Mouse (Mus musculus): ENCODE measurements around the gene Gm10721.
"Not testable (repeated sequence)": the region's sequence is repeated elsewhere in the genome, so short reads cannot be mapped to it uniquely, and the experiment has no call there.

The Gm10721 gene

GRCm38 (mm10) chr9:3012733-3013279, at the start of gene Gm10721:
Gene Gm10721 (plus strand): TSS chr9:3013140.
- DNase-seq (ENCODE audit: low spot score) = not testable (repeated sequence)

DNA sequence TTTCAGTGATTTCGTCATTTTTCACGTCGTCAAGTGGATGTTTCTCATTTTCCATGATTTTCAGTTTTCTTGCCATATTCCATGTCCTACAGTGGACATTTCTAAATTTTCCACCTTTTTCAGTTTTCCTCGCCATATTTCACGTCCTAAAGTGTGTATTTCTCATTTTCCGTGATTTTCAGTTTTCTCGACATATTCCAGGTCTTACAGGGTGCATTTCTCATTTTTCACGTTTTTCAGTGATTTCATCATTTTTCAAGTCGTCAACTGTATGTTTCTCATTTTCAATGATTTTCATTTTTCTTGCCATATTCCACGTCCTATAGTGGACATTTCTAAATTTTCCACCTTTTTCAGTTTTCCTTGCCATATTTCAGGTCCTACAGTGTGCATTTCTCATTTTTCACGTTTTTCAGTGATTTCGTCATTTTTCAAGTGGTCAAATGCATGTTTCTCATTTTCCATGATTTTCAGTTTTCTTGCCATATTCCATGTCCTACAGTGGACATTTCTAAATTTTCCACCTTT, 12.4 kb upstream of the Gm10721 start, which contains the start of gene Gm10722:
Gene Gm10722 (plus strand): TSS at position 478 of the 528 bp plus-strand sequence.
- not testable (repeated sequence) for DNase-seq (ENCODE audit: low spot score)

DNA sequence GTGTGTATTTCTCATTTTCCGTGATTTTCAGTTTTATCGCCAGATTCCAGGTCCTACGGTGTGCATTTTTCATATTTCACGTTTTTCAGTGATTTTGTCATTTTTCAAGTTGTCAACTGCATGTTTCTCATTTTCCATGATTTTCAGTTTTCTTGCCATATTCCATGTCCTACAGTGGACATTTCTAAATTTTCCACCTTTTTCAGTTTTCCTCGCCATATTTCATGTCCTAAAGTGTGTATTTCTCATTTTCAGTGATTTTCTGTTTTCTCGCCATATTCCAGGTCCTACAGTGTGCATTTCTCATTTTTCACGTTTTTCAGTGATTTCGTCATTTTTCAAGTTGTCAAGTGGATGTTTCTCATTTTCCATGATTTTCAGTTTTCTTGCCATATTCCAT, 11.9 kb upstream of the Gm10721 start:
- DNase-seq (ENCODE audit: low spot score) = not testable (repeated sequence)

GRCm38 (mm10) chr9:3001948-3002659, 10.8 kb upstream of the Gm10721 start:
- peak; percentile 100 for DNase-seq (ENCODE audit: low spot score)

DNA sequence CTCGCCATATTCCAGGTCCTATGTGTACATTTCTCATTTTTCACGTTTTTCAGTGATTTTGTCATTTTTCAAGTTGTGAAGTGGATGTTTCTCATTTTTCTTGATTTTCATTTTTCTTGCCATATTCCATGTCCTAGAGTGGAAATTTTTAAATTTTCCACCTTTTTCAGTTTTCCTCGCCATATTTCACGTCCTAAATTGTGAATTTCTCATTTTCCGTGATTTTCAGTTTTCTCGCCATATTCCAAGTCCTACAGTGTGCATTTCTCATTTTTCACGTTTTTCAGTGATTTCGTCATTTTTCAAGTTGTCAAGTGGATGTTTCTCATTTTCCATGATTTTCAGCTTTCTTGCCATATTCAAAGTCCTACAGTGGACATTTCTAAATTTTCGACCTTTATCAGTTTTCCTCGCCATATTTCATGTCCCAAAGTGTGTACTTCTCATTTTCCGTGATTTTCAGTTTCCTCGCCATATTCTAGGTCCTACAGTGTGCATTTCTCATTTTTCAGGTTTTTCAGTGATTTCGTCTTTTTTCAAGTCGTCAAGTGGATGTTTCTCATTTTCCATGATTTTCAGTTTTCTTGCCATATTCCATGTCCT, 10.0 kb upstream of the Gm10721 start, which contains the start of gene Gm11168:
Gene Gm11168 (plus strand): TSS at position 553 of the 603 bp plus-strand sequence.
- not testable (repeated sequence) for DNase-seq (ENCODE audit: low spot score)

DNA sequence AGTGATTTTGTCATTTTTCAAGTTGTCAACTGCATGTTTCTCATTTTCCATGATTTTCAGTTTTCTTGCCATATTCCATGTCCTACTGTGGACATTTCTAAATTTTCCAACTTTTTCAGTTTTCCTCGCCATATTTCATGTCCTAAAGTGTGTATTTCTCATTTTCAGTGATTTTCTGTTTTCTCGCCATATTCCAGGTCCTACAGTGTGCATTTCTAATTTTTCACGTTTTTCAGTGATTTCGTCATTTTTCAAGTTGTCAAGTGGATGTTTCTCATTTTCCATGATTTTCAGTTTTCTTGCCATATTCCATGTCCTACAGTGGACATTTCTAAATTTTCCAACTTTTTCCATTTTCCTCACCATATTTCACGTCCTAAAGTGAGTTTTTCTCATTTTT, 6.8 kb upstream of the Gm10721 start:
- DNase-seq (ENCODE audit: low spot score) = not testable (repeated sequence)

- peak; percentile 79 for DNase-seq (ENCODE audit: low spot score)
These were observed 6.3 kb upstream of the Gm10721 start for GRCm38 (mm10) chr9:3006636-3007035.

DNA sequence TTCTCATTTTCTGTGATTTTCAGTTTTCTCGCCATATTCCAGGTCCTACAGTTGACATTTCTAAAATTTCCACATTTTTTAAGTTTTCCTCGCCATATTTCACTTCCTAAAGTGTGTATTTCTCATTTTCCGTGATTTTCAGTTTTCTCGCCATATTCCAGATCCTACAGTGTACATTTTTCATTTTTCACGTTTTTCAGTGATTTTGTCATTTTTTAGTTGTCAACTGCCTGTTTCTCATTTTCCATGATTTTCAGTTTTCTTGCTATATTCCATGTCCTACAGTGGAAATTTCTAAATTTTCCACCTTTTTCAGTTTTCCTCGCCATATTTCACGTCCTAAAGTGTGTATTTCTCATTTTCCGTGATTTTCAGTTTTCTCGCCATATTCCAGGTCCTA, 5.7 kb upstream of the Gm10721 start:
- not testable (repeated sequence) for DNase-seq (ENCODE audit: low spot score)

DNA sequence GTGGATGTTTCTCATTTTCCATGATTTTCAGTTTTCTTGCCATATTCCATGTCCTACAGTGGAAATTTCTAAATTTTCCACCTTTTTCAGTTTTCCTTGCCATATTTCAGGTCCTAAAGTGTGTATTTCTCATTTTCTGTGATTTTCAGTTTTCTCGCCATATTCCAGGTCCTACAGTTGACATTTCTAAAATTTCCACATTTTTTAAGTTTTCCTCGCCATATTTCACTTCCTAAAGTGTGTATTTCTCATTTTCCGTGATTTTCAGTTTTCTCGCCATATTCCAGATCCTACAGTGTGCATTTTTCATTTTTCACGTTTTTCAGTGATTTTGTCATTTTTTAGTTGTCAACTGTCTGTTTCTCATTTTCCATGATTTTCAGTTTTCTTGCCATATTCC, 3.6 kb upstream of the Gm10721 start:
- not testable (repeated sequence) for DNase-seq (ENCODE audit: low spot score)

DNA sequence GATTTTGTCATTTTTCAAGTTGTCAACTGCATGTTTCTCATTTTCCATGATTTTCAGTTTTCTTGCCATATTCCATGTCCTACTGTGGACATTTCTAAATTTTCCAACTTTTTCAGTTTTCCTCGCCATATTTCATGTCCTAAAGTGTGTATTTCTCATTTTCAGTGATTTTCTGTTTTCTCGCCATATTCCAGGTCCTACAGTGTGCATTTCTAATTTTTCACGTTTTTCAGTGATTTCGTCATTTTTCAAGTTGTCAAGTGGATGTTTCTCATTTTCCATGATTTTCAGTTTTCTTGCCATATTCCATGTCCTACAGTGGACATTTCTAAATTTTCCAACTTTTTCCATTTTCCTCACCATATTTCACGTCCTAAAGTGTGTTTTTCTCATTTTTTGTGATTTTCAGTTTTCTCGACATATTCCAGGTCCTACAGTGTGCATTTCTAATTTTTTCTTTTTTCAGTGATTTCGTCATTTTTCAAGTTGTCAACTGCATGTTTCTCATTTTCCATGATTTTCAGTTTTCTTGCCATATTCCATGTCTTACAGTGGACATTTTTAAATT, 802 bp upstream of the Gm10721 start:
- not testable (repeated sequence) for DNase-seq (ENCODE audit: low spot score)

DNA sequence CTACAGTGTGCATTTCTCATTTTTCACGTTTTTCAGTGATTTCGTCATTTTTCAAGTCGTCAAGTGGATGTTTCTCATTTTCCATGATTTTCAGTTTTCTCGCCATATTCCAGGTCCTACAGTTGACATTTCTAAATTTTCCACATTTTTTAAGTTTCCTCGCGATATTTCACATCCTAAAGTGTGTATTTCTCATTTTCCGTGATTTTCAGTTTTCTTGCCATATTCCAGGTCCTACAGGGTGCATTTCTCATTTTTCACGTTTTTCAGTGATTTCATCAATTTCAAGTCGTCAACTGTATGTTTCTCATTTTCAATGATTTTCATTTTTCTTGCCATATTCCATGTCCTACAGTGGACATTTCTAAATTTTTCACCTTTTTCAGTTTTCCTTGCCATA, 2.4 kb downstream of the Gm10721 start, which contains the start of gene Gm10720:
Gene Gm10720 (plus strand): TSS at position 301 of the 400 bp plus-strand sequence.
- not testable (repeated sequence) for DNase-seq (ENCODE audit: low spot score)

- peak; percentile 19 for DNase-seq (ENCODE audit: low spot score)
These were observed 3.0 kb downstream of the Gm10721 start for GRCm38 (mm10) chr9:3015896-3016295.

- DNase-seq (ENCODE audit: low spot score) = not testable (repeated sequence)
These were observed 4.2 kb downstream of the Gm10721 start, which contains the start of gene Gm10719 for GRCm38 (mm10) chr9:3017108-3017507. Gene Gm10719 (plus strand): TSS chr9:3017408.

- DNase-seq (ENCODE audit: low spot score) = peak; percentile 100
These were observed 6.0 kb downstream of the Gm10721 start for GRCm38 (mm10) chr9:3018944-3019343.

DNA sequence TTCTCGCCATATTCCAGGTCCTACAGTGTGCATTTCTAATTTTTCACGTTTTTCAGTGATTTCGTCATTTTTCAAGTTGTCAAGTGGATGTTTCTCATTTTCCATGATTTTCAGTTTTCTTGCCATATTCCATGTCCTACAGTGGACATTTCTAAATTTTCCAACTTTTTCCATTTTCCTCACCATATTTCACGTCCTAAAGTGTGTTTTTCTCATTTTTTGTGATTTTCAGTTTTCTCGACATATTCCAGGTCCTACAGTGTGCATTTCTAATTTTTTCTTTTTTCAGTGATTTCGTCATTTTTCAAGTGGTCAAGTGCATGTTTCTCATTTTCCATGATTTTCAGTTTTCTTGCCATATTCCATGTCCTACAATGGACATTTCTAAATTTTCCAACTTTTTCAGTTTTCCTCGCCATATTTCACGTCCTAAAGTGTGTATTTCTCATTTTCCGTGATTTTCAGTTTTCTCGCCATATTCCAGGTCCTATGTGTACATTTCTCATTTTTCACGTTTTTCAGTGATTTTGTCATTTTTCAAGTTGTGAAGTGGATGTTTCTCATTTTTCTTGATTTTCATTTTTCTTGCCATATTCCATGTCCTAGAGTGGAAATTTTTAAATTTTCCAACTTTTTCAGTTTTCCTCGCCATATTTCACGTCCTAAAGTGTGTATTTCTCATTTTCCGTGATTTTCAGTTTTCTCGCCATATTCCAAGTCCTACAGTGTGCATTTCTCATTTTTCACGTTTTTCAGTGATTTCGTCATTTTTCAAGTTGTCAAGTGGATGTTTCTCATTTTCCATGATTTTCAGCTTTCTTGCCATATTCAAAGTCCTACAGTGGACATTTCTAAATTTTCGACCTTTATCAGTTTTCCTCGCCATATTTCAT, 7.1 kb downstream of the Gm10721 start:
- DNase-seq (ENCODE audit: low spot score) = peak; percentile 100

DNA sequence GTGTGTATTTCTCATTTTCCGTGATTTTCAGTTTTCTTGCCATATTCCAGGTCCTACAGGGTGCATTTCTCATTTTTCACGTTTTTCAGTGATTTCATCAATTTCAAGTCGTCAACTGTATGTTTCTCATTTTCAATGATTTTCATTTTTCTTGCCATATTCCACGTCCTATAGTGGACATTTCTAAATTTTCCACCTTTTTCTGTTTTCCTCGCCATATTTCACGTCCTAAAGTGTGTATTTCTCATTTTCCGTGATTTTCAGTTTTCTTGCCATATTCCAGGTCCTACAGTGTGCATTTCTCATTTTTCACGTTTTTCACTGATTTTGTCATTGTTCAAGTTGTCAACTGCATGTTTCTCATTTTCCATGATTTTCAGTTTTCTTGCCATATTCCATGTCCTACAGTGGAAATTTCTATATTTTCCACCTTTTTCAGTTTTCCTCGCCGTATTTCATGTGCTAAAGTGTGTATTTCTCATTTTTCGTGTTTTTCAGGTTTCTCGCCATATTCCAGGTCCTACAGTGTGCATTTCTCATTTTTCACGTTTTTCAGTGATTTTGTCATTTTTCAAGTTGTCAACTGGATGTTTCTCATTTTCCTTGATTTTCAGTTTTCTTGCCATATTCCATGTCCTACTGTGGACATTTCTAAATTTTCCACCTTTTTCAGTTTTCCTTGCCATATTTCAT, 9.5 kb downstream of the Gm10721 start:
- peak; percentile 89 for DNase-seq (ENCODE audit: low spot score)

GRCm38 (mm10) chr9:3023312-3023984, 10.5 kb downstream of the Gm10721 start, which contains the start of gene Gm10718:
Gene Gm10718 (plus strand): TSS chr9:3023547.
- peak; percentile 19 for DNase-seq (ENCODE audit: low spot score)

DNA sequence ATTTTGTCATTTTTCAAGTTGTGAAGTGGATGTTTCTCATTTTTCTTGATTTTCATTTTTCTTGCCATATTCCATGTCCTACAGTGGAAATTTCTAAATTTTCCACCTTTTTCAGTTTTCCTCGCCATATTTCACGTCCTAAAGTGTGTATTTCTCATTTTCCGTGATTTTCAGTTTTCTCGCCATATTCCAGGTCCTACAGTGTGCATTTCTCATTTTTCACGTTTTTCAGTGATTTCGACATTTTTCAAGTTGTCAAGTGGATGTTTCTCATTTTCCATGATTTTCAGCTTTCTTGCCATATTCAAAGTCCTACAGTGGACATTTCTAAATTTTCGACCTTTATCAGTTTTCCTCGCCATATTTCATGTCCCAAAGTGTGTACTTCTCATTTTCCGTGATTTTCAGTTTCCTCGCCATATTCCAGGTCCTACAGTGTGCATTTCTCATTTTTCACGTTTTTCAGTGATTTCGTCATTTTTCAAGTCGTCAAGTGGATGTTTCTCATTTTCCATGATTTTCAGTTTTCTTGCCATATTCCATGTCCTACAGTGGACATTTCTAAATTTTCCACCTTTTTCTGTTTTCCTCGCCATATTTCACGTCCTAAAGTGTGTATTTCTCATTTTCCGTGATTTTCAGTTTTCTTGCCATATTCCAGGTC, 11.2 kb downstream of the Gm10721 start:
- DNase-seq (ENCODE audit: low spot score) = peak; percentile 62

DNA sequence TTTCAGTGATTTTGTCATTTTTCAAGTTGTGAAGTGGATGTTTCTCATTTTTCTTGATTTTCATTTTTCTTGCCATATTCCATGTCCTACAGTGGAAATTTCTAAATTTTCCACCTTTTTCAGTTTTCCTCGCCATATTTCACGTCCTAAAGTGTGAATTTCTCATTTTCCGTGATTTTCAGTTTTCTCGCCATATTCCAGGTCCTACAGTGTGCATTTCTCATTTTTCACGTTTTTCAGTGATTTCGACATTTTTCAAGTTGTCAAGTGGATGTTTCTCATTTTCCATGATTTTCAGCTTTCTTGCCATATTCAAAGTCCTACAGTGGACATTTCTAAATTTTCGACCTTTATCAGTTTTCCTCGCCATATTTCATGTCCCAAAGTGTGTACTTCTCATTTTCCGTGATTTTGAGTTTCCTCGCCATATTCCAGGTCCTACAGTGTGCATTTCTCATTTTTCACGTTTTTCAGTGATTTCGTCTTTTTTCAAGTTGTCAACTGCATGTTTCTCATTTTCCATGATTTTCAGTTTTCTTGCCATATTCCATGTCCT, 12.1 kb downstream of the Gm10721 start, which contains the start of gene Gm10717:
Gene Gm10717 (plus strand): TSS at position 506 of the 556 bp plus-strand sequence.
- DNase-seq (ENCODE audit: low spot score) = peak; percentile 67
